In genomic region chr13:21253986-21254385, GRCm38 (mm10) we compare ENCODE assay signal across 1 mouse cellular context.
A peak's percentile ranks its signal among the peaks of the same experiment; 100 is the strongest.
TF ChIP-seq lines count a peak whose summit lies in the region.

No protein-coding gene starts in this region.

TF ChIP-seq in MEL, 35 proteins besides CTCF, POLR2A, EP300 and RAD21 (continued from another document):
- TF ChIP-seq ETS1 (IDR thresholded peaks at IDR 0.05; ENCODE audit: low read depth, low read length) (no peak), TCF12 (IDR thresholded peaks at IDR 0.05; ENCODE audit: low read depth, low read length) (no peak), ZKSCAN1 (IDR thresholded peaks at IDR 0.05; ENCODE audit: low read depth, low read length) (no peak), POLR2AphosphoS5 (IDR thresholded peaks at IDR 0.05; ENCODE audit: borderline replicate concordance, low read depth, low read length) (no peak), ELF1 (IDR thresholded peaks at IDR 0.05; ENCODE audit: low read depth, low read length) (peak; percentile 75), GABPA (IDR thresholded peaks at IDR 0.05; ENCODE audit: low read depth, low read length) (no peak), POLR2AphosphoS2 (IDR thresholded peaks at IDR 0.05; ENCODE audit: low read length) (no peak), MXI1 (IDR thresholded peaks at IDR 0.05; ENCODE audit: low read depth, low read length) (no peak; the same call in 1 of the 2 replicates), MAZ (IDR thresholded peaks at IDR 0.05; ENCODE audit: low read depth, low read length) (no peak), NRF1 (IDR thresholded peaks at IDR 0.05; ENCODE audit: insufficient read depth, low read depth, low read length, poor library complexity, severe bottlenecking) (peak; percentile 46), ZNF384 (IDR thresholded peaks at IDR 0.05; ENCODE audit: low read depth, low read length) (no peak), ZMIZ1 (IDR thresholded peaks at IDR 0.05; ENCODE audit: low read depth, low read length) (no peak), MAX (IDR thresholded peaks at IDR 0.05; ENCODE audit: low read length) (no peak), JUND (IDR thresholded peaks at IDR 0.05; ENCODE audit: low read depth, low read length) (no peak), MEF2A (IDR thresholded peaks at IDR 0.05; ENCODE audit: extremely low read depth, insufficient replicate concordance, low read depth, low read length, poor library complexity, severe bottlenecking) (no peak), E2F4 (IDR thresholded peaks at IDR 0.05; ENCODE audit: borderline replicate concordance, low read depth, low read length) (peak; percentile 78; the same call in 1 of the 2 replicates), RCOR1 (IDR thresholded peaks at IDR 0.05; ENCODE audit: low read depth, low read length) (no peak), NELFE (IDR thresholded peaks at IDR 0.05; ENCODE audit: low read depth, low read length) (no peak), ZC3H11A (IDR thresholded peaks at IDR 0.05; ENCODE audit: low read depth, low read length) (no peak), GATA1 (IDR thresholded peaks at IDR 0.05; ENCODE audit: low read depth, low read length) (no peak), HCFC1 (IDR thresholded peaks at IDR 0.05; ENCODE audit: low read depth, low read length) (no peak), BHLHE40 (IDR thresholded peaks at IDR 0.05; ENCODE audit: borderline replicate concordance, low read depth, low read length) (no peak), SIN3A (IDR thresholded peaks at IDR 0.05; ENCODE audit: low read length) (peak; percentile 49; the same call in 1 of the 2 replicates), KAT2A (conservative IDR thresholded peaks at IDR 0.05; ENCODE audit: low read depth, low read length) (peak; percentile 56), CHD1 (IDR thresholded peaks at IDR 0.05; ENCODE audit: low read depth, low read length) (no peak), USF2 (IDR thresholded peaks at IDR 0.05; ENCODE audit: borderline replicate concordance in 1 of 2, insufficient read depth in 1 of 2, low read depth in 1 of 2, low read length in 2 of 2) (no peak), SMC3 (IDR thresholded peaks at IDR 0.05; ENCODE audit: low read depth, low read length) (no peak), CHD2 (IDR thresholded peaks at IDR 0.05; ENCODE audit: low read length) (no peak), UBTF (IDR thresholded peaks at IDR 0.05; ENCODE audit: borderline replicate concordance, insufficient read depth, low read depth, low read length) (no peak), TBP (IDR thresholded peaks at IDR 0.05; ENCODE audit: low read depth, low read length) (peak; percentile 100), TAL1 (IDR thresholded peaks at IDR 0.05; ENCODE audit: low read length) (no peak)
TF ChIP-seq in MEL: peak in this region for 7.
